Mouse (Mus musculus): ENCODE results near the gene Sh3bp2. TPM values are rescaled to one million over a fixed set of nuclear protein-coding genes. Genes with fewer than 3 reads are reported as not detected.
"Not testable (repeated sequence)": the region's sequence is repeated elsewhere in the genome, so short reads cannot be mapped to it uniquely, and the experiment has no call there.

Gene Sh3bp2
- polyA plus RNA-seq, 1 experiment from 2014 or later = 6.8 TPM

DNA sequence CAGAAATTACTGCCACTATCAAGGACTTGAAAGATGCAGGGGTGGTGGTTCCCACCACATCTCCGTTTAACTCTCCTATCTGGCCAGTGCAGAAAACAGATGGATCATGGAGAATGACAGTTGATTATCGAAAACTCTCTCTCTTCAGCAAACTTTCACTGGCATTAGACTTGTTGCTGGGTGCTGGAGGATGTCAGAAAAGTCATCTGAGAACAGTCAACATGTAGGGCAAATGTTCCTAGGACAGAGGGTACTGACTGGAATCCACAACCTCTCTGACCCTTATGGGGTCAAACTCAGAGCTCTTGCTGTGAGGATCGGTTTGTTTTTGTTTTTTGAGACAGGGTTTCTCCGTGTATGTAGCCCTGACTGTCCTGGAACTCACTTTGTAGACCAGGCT lies 46.9 kb downstream of the Sh3bp2 start:
- peak overlapping the region; percentile 85 for H3K9ac ChIP-seq (ENCODE audit: low read length)
- H3K4me2 ChIP-seq (ENCODE audit: low read length) = peak overlapping the region; percentile 65
- not testable (repeated sequence) for H3K9me3 ChIP-seq (ENCODE audit: control insufficient read depth, low read length); H3K36me3 ChIP-seq (ENCODE audit: control insufficient read depth, insufficient read depth, low read length); ATAC-seq (ENCODE audit: insufficient number of reproducible peaks, insufficient read depth, low FRiP score, low read depth); H3K27me3 ChIP-seq (ENCODE audit: control insufficient read depth, insufficient read depth, low read length)
- peak overlapping the region; percentile 94 to 99 for H3K4me3 ChIP-seq (ENCODE audit: control insufficient read depth in 1 of 2, insufficient read depth in 1 of 2, low read depth in 1 of 2, low read length in 2 of 2)
- 47% methylated on average over 4 of the region's 4 CpGs for WGBS
- peak overlapping the region; percentile 90 to 100 for H3K27ac ChIP-seq (replicated peaks in 1 of 2; ENCODE audit: control insufficient read depth in 1 of 2, insufficient read depth in 1 of 2, low read depth in 2 of 2, low read length in 2 of 2)
- peaks cover 8 to 22% of the 10 kb centered on the region in 2 experiments for H3K4me1 ChIP-seq (ENCODE audit: control insufficient read depth in 2 of 2, insufficient read depth in 2 of 2, low read length in 2 of 2)

DNA sequence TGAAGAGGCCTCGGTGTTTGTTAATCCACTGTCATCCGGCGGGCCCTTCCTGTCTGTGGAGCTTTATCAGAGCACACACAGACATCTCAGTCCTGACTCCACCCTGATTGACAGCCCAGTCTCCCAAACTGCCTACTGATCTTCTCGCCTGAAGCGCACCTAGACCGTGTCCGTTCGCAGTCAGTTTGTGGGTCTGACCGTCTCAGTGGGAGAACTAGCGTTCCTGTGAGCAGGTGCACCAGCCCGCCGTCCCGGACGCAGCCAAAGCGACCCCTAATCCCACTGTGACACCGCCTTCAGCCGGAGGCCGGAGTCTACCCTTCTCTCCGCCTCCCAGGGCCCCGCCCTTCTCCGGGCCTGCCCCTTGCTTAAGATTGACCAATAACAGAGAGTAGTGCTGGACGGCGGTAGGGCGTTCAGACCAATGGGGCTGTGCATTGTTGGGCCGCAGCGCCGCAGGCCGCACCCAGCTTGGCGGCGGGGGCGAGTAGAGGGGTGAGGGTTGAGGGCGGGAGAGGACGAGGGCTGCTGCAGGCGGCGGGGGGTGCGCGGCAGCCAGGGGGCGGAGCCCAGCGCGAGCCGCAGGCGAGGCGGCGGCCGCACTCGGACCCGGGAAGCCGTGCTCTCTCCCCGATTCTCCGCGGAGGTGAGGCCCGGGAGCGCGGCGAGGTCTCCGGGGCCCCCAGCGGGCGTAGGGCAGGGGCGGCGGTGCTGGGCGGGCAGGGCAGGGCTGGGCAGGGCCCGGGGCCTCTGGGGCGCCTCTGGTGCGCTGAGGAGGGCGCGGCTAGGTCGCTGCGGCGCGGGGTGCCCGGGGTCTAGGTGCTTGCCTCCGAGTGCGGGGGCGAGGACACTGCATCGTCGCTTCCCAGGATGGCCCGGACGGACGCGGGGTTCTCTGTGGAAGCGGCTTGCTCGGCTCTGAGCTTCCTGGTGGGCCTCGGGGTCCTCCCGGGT lies 47.9 kb downstream of the Sh3bp2 start, which contains the start of gene Add1:
TSS of gene Add1 (plus strand) at position 397 of the 954 bp plus-strand sequence.
- peak within 1 kb of the TSS; percentile 94 to 99 for H3K4me3 ChIP-seq (ENCODE audit: control insufficient read depth in 1 of 2, insufficient read depth in 1 of 2, low read depth in 1 of 2, low read length in 2 of 2)
- no peaks in the 10 kb centered on the region for H3K36me3 ChIP-seq (ENCODE audit: control insufficient read depth, insufficient read depth, low read length)
- peak within 1 kb of the TSS; percentile 93 to 100 for H3K27ac ChIP-seq (replicated peaks in 1 of 2; ENCODE audit: control insufficient read depth in 1 of 2, insufficient read depth in 1 of 2, low read depth in 2 of 2, low read length in 2 of 2)
- H3K9ac ChIP-seq (ENCODE audit: low read length) = peak within 1 kb of the TSS; percentile 98
- H3K4me2 ChIP-seq (ENCODE audit: low read length) = peak within 1 kb of the TSS; percentile 66
- H3K4me1 ChIP-seq (ENCODE audit: control insufficient read depth in 2 of 2, insufficient read depth in 2 of 2, low read length in 2 of 2) = peaks cover 8 to 22% of the 10 kb centered on the region in 2 experiments
- WGBS = under 1% methylated on average over 69 of the region's 84 CpGs
- peak; percentile 100 for ATAC-seq (ENCODE audit: insufficient number of reproducible peaks, insufficient read depth, low FRiP score, low read depth)
- H3K9me3 ChIP-seq (ENCODE audit: control insufficient read depth, low read length) = no peaks in the 10 kb centered on the region
- H3K27me3 ChIP-seq (ENCODE audit: control insufficient read depth, insufficient read depth, low read length) = no peaks in the 10 kb centered on the region

GRCm38 (mm10) chr5:34574721-34575120 lies 49.1 kb downstream of the Sh3bp2 start:
- peaks cover 8 to 22% of the 10 kb centered on the region in 2 experiments for H3K4me1 ChIP-seq (ENCODE audit: control insufficient read depth in 2 of 2, insufficient read depth in 2 of 2, low read length in 2 of 2)
- no peak for ATAC-seq (ENCODE audit: insufficient number of reproducible peaks, insufficient read depth, low FRiP score, low read depth)
- peak overlapping the region in 1 of 2 experiments; percentile 93; a peak in 1 of 4 replicates for H3K27ac ChIP-seq (replicated peaks in 1 of 2; ENCODE audit: control insufficient read depth in 1 of 2, insufficient read depth in 1 of 2, low read depth in 2 of 2, low read length in 2 of 2)
- H3K4me2 ChIP-seq (ENCODE audit: low read length) = peak overlapping the region; percentile 66
- no peaks in the 10 kb centered on the region for H3K9me3 ChIP-seq (ENCODE audit: control insufficient read depth, low read length)
- peak overlapping the region; percentile 74 to 94 for H3K4me3 ChIP-seq (ENCODE audit: control insufficient read depth in 1 of 2, insufficient read depth in 1 of 2, low read depth in 1 of 2, low read length in 2 of 2)
- WGBS = 38% methylated on average over 10 of the region's 10 CpGs
- H3K27me3 ChIP-seq (ENCODE audit: control insufficient read depth, insufficient read depth, low read length) = no peaks in the 10 kb centered on the region
- H3K36me3 ChIP-seq (ENCODE audit: control insufficient read depth, insufficient read depth, low read length) = no peaks in the 10 kb centered on the region
- peak overlapping the region; percentile 98 for H3K9ac ChIP-seq (ENCODE audit: low read length)

GRCm38 (mm10) chr5:34576286-34576685 lies 50.6 kb downstream of the Sh3bp2 start:
- no peaks in the 10 kb centered on the region for H3K27me3 ChIP-seq (ENCODE audit: control insufficient read depth, insufficient read depth, low read length)
- peaks cover 8 to 22% of the 10 kb centered on the region in 2 experiments for H3K4me1 ChIP-seq (ENCODE audit: control insufficient read depth in 2 of 2, insufficient read depth in 2 of 2, low read length in 2 of 2)
- H3K4me2 ChIP-seq (ENCODE audit: low read length) = no peak overlapping the region
- WGBS = 93% methylated on average over 1 of the region's 1 CpGs
- no peak overlapping the region for H3K27ac ChIP-seq (replicated peaks in 1 of 2; ENCODE audit: control insufficient read depth in 1 of 2, insufficient read depth in 1 of 2, low read depth in 2 of 2, low read length in 2 of 2)
- H3K9ac ChIP-seq (ENCODE audit: low read length) = no peak overlapping the region
- H3K9me3 ChIP-seq (ENCODE audit: control insufficient read depth, low read length) = no peaks in the 10 kb centered on the region
- H3K4me3 ChIP-seq (ENCODE audit: control insufficient read depth in 1 of 2, insufficient read depth in 1 of 2, low read depth in 1 of 2, low read length in 2 of 2) = no peak overlapping the region
- ATAC-seq (ENCODE audit: insufficient number of reproducible peaks, insufficient read depth, low FRiP score, low read depth) = no peak
- no peaks in the 10 kb centered on the region for H3K36me3 ChIP-seq (ENCODE audit: control insufficient read depth, insufficient read depth, low read length)

GRCm38 (mm10) chr5:34578038-34578655 lies 52.5 kb downstream of the Sh3bp2 start:
- H3K36me3 ChIP-seq (ENCODE audit: control insufficient read depth, insufficient read depth, low read length) = no peaks in the 10 kb centered on the region
- H3K9me3 ChIP-seq (ENCODE audit: control insufficient read depth, low read length) = no peaks in the 10 kb centered on the region
- peaks cover 11 to 32% of the 10 kb centered on the region in 2 experiments for H3K4me1 ChIP-seq (ENCODE audit: control insufficient read depth in 2 of 2, insufficient read depth in 2 of 2, low read length in 2 of 2)
- no peak overlapping the region for H3K4me3 ChIP-seq (ENCODE audit: control insufficient read depth in 1 of 2, insufficient read depth in 1 of 2, low read depth in 1 of 2, low read length in 2 of 2)
- H3K4me2 ChIP-seq (ENCODE audit: low read length) = no peak overlapping the region
- no peaks in the 10 kb centered on the region for H3K27me3 ChIP-seq (ENCODE audit: control insufficient read depth, insufficient read depth, low read length)
- ATAC-seq (ENCODE audit: insufficient number of reproducible peaks, insufficient read depth, low FRiP score, low read depth) = no peak
- no peak overlapping the region for H3K27ac ChIP-seq (replicated peaks in 1 of 2; ENCODE audit: control insufficient read depth in 1 of 2, insufficient read depth in 1 of 2, low read depth in 2 of 2, low read length in 2 of 2)
- H3K9ac ChIP-seq (ENCODE audit: low read length) = no peak overlapping the region
- 96% methylated on average over 7 of the region's 7 CpGs for WGBS

DNA sequence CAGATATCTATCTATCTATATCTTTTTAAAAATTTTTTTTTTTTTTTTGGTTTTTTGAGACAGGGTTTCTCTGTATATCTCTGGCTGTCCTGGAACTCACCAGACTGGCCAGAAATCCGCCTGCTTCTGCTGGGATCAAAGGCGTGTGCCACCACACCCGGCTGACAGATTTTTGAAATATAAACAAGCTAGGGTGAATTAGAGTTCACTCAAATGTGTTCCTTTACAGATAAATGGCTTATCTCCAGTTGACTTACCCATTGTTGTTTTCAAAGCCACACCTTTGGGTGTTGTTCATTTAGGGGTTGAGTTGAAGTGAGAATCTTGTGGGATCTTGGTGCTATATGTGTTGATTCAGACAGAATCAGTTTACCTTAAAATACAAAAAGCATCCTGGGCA lies 53.7 kb downstream of the Sh3bp2 start:
- Histone ChIP-seq H3K4me1 (ENCODE audit: control insufficient read depth in 2 of 2, insufficient read depth in 2 of 2, low read length in 2 of 2) (peaks cover 16 to 41% of the 10 kb centered on the region in 2 experiments), H3K27me3 (ENCODE audit: control insufficient read depth, insufficient read depth, low read length) (no peaks in the 10 kb centered on the region)

DNA sequence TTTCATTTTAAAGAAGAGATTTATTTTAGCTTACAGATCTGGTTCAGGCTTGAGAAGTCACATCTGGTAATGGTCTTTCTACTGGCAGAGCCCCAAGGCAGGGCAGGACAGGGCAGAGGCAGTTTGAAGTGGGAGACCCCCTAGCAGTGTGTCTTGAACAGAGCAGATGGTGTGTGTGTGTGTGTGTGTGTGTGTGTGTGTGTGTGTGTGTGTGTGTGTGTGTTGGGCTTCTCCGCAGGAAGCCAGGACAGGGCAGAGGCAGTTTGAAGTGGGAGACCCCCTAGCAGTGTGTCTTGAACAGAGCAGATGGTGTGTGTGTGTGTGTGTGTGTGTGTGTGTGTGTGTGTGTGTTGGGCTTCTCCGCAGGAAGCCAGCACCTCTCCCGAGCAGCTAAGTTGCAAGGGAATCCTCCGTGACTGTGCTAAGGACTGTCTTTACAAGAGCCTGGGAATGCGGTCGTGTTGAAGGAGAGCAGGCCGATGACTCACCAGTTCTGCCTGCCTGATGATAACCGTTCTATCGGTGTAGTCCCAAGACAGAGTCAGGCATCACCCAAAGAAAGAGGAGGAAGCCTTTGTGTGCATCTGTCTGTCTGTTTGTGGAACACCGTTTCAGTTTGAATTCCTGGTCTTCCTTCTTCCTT lies 56.2 kb downstream of the Sh3bp2 start:
- H3K4me1 ChIP-seq (ENCODE audit: control insufficient read depth in 2 of 2, insufficient read depth in 2 of 2, low read length in 2 of 2) = peaks cover 13 to 25% of the 10 kb centered on the region in 2 experiments
- peak overlapping the region; percentile 35; the same call in 1 of the 2 replicates for H3K9ac ChIP-seq (ENCODE audit: low read length)
- H3K4me2 ChIP-seq (ENCODE audit: low read length) = peak overlapping the region; percentile 41
- peak; percentile 83 for ATAC-seq (ENCODE audit: insufficient number of reproducible peaks, insufficient read depth, low FRiP score, low read depth)
- peak overlapping the region in 1 of 2 experiments; percentile 6; a peak in 1 of 4 replicates for H3K4me3 ChIP-seq (ENCODE audit: control insufficient read depth in 1 of 2, insufficient read depth in 1 of 2, low read depth in 1 of 2, low read length in 2 of 2)
- not testable (repeated sequence) for H3K27me3 ChIP-seq (ENCODE audit: control insufficient read depth, insufficient read depth, low read length); H3K9me3 ChIP-seq (ENCODE audit: control insufficient read depth, low read length); H3K36me3 ChIP-seq (ENCODE audit: control insufficient read depth, insufficient read depth, low read length)
- peak overlapping the region; percentile 63 to 70 for H3K27ac ChIP-seq (replicated peaks in 1 of 2; ENCODE audit: control insufficient read depth in 1 of 2, insufficient read depth in 1 of 2, low read depth in 2 of 2, low read length in 2 of 2)
- WGBS = 3% methylated on average over 9 of the region's 10 CpGs

More for the DNA sequence above, 53.7 kb downstream of the Sh3bp2 start:
- Histone ChIP-seq H3K4me2 (ENCODE audit: low read length) (no peak overlapping the region), H3K9me3 (ENCODE audit: control insufficient read depth, low read length) (no peaks in the 10 kb centered on the region), H3K9ac (ENCODE audit: low read length) (no peak overlapping the region), H3K36me3 (ENCODE audit: control insufficient read depth, insufficient read depth, low read length) (no peaks in the 10 kb centered on the region), H3K27ac (replicated peaks in 1 of 2; ENCODE audit: control insufficient read depth in 1 of 2, insufficient read depth in 1 of 2, low read depth in 2 of 2, low read length in 2 of 2) (no peak overlapping the region), H3K4me3 (ENCODE audit: control insufficient read depth in 1 of 2, insufficient read depth in 1 of 2, low read depth in 1 of 2, low read length in 2 of 2) (no peak overlapping the region)
- 85% methylated on average over 3 of the region's 3 CpGs for WGBS
- ATAC-seq (ENCODE audit: insufficient number of reproducible peaks, insufficient read depth, low FRiP score, low read depth) = no peak
